Mouse (Mus musculus): ENCODE results near the gene Zic5. TPM values are rescaled to one million over a fixed set of nuclear protein-coding genes. Genes with fewer than 3 reads are reported as not detected.

The Zic5 gene
- total and polyA plus RNA-seq, 3 experiments: not detected

GRCm38 (mm10) chr14:122474891-122475556 is 9.5 kb upstream of the Zic5 start, which contains the start of gene Zic2:
Gene Zic2, plus strand, starts transcription at chr14:122475435.
- peak in 1 of 2 experiments; percentile 47 for DNase-seq
- H3K36me3 ChIP-seq (ENCODE audit: control insufficient read depth, insufficient read depth, low read length): no peaks in the 10 kb centered on the region
- peak within 1 kb of the TSS; percentile 37 for H3K4me3 ChIP-seq
- intact Hi-C loops (cut with DNase I): no loop called here
- no peaks in the 10 kb centered on the region for H3K79me2 ChIP-seq (replicated peaks; ENCODE audit: control insufficient read depth, insufficient read depth, low read length)
- no peak within 1 kb of the TSS for H3K9ac ChIP-seq (ENCODE audit: low read depth, low read length)
- H3K27me3 ChIP-seq (ENCODE audit: control insufficient read depth, insufficient read depth, low read length): peaks cover 41% of the 10 kb centered on the region
- no peak within 1 kb of the TSS for H3K27ac ChIP-seq
- TF ChIP-seq CTCF (IDR thresholded peaks at IDR 0.05) (no peak), POLR2A (IDR thresholded peaks at IDR 0.05; ENCODE audit: insufficient read depth, low read depth, low read length) (no peak), EP300 (IDR thresholded peaks at IDR 0.05; ENCODE audit: insufficient read depth, low read depth, low read length) (no peak)
- H3K4me1 ChIP-seq (ENCODE audit: control insufficient read depth, insufficient read depth, low read length): no peaks in the 10 kb centered on the region
- 1% methylated on average over 51 of the region's 73 CpGs for WGBS

- H3K27me3 ChIP-seq (ENCODE audit: control insufficient read depth, insufficient read depth, low read length): peaks cover 44% of the 10 kb centered on the region
- no peak for TF ChIP-seq POLR2A (IDR thresholded peaks at IDR 0.05; ENCODE audit: insufficient read depth, low read depth, low read length)
- TF ChIP-seq CTCF (IDR thresholded peaks at IDR 0.05): no peak
- TF ChIP-seq EP300 (IDR thresholded peaks at IDR 0.05; ENCODE audit: insufficient read depth, low read depth, low read length): no peak
- no peak overlapping the region for H3K9ac ChIP-seq (ENCODE audit: low read depth, low read length)
- no peak overlapping the region for H3K27ac ChIP-seq
- H3K4me1 ChIP-seq (ENCODE audit: control insufficient read depth, insufficient read depth, low read length): no peaks in the 10 kb centered on the region
- H3K79me2 ChIP-seq (replicated peaks; ENCODE audit: control insufficient read depth, insufficient read depth, low read length): no peaks in the 10 kb centered on the region
- DNase-seq: no peak
- no peaks in the 10 kb centered on the region for H3K36me3 ChIP-seq (ENCODE audit: control insufficient read depth, insufficient read depth, low read length)
- intact Hi-C loops (cut with DNase I): no loop called here
- WGBS: 2% methylated on average over 57 of the region's 57 CpGs
- H3K4me3 ChIP-seq: peak overlapping the region; percentile 37; the same call in 1 of the 2 replicates
Observed at GRCm38 (mm10) chr14:122474041-122474890, 8.8 kb upstream of the Zic5 start.

GRCm38 (mm10) chr14:122473211-122473751 is 7.8 kb upstream of the Zic5 start:
- H3K4me1 ChIP-seq (ENCODE audit: control insufficient read depth, insufficient read depth, low read length): no peaks in the 10 kb centered on the region
- peaks cover 47% of the 10 kb centered on the region for H3K27me3 ChIP-seq (ENCODE audit: control insufficient read depth, insufficient read depth, low read length)
- no peaks in the 10 kb centered on the region for H3K79me2 ChIP-seq (replicated peaks; ENCODE audit: control insufficient read depth, insufficient read depth, low read length)
- H3K27ac ChIP-seq: no peak overlapping the region
- DNase-seq: no peak
- no peak overlapping the region for H3K4me3 ChIP-seq
- 5% methylated on average over 17 of the region's 17 CpGs for WGBS
- H3K36me3 ChIP-seq (ENCODE audit: control insufficient read depth, insufficient read depth, low read length): no peaks in the 10 kb centered on the region
- intact Hi-C loops (cut with DNase I): no loop called here
- H3K9ac ChIP-seq (ENCODE audit: low read depth, low read length): no peak overlapping the region
- TF ChIP-seq POLR2A (IDR thresholded peaks at IDR 0.05; ENCODE audit: insufficient read depth, low read depth, low read length): no peak
- TF ChIP-seq EP300 (IDR thresholded peaks at IDR 0.05; ENCODE audit: insufficient read depth, low read depth, low read length): no peak
- TF ChIP-seq CTCF (IDR thresholded peaks at IDR 0.05): no peak

GRCm38 (mm10) chr14:122472647-122473046 is 7.2 kb upstream of the Zic5 start:
- 8% methylated on average over 5 of the region's 5 CpGs for WGBS
- H3K4me1 ChIP-seq (ENCODE audit: control insufficient read depth, insufficient read depth, low read length): no peaks in the 10 kb centered on the region
- no peaks in the 10 kb centered on the region for H3K36me3 ChIP-seq (ENCODE audit: control insufficient read depth, insufficient read depth, low read length)
- no peak overlapping the region for H3K27ac ChIP-seq
- H3K9ac ChIP-seq (ENCODE audit: low read depth, low read length): no peak overlapping the region
- intact Hi-C loops (cut with DNase I): no loop called here
- TF ChIP-seq EP300 (IDR thresholded peaks at IDR 0.05; ENCODE audit: insufficient read depth, low read depth, low read length) (no peak), CTCF (IDR thresholded peaks at IDR 0.05) (no peak), POLR2A (IDR thresholded peaks at IDR 0.05; ENCODE audit: insufficient read depth, low read depth, low read length) (no peak)
- DNase-seq: no peak
- H3K79me2 ChIP-seq (replicated peaks; ENCODE audit: control insufficient read depth, insufficient read depth, low read length): no peaks in the 10 kb centered on the region
- no peak overlapping the region for H3K4me3 ChIP-seq
- H3K27me3 ChIP-seq (ENCODE audit: control insufficient read depth, insufficient read depth, low read length): peaks cover 50% of the 10 kb centered on the region

GRCm38 (mm10) chr14:122472161-122472560 is 6.7 kb upstream of the Zic5 start:
- TF ChIP-seq EP300 (IDR thresholded peaks at IDR 0.05; ENCODE audit: insufficient read depth, low read depth, low read length): no peak
- TF ChIP-seq CTCF (IDR thresholded peaks at IDR 0.05): no peak
- TF ChIP-seq POLR2A (IDR thresholded peaks at IDR 0.05; ENCODE audit: insufficient read depth, low read depth, low read length): no peak
- 6% methylated on average over 13 of the region's 13 CpGs for WGBS

More at GRCm38 (mm10) chr14:122472161-122472560, 6.7 kb upstream of the Zic5 start:
- H3K27me3 ChIP-seq (ENCODE audit: control insufficient read depth, insufficient read depth, low read length): peaks cover 46% of the 10 kb centered on the region
- H3K9ac ChIP-seq (ENCODE audit: low read depth, low read length): no peak overlapping the region
- no peaks in the 10 kb centered on the region for H3K4me1 ChIP-seq (ENCODE audit: control insufficient read depth, insufficient read depth, low read length)
- H3K79me2 ChIP-seq (replicated peaks; ENCODE audit: control insufficient read depth, insufficient read depth, low read length): no peaks in the 10 kb centered on the region
- no peak overlapping the region for H3K27ac ChIP-seq
- intact Hi-C loops (cut with DNase I): no loop called here
- no peaks in the 10 kb centered on the region for H3K36me3 ChIP-seq (ENCODE audit: control insufficient read depth, insufficient read depth, low read length)
- DNase-seq: no peak
- H3K4me3 ChIP-seq: no peak overlapping the region

Data from heart, adult 2 months (tissue).